Mouse (Mus musculus): ENCODE results near the gene Hivep3.

Gene Hivep3

DNA sequence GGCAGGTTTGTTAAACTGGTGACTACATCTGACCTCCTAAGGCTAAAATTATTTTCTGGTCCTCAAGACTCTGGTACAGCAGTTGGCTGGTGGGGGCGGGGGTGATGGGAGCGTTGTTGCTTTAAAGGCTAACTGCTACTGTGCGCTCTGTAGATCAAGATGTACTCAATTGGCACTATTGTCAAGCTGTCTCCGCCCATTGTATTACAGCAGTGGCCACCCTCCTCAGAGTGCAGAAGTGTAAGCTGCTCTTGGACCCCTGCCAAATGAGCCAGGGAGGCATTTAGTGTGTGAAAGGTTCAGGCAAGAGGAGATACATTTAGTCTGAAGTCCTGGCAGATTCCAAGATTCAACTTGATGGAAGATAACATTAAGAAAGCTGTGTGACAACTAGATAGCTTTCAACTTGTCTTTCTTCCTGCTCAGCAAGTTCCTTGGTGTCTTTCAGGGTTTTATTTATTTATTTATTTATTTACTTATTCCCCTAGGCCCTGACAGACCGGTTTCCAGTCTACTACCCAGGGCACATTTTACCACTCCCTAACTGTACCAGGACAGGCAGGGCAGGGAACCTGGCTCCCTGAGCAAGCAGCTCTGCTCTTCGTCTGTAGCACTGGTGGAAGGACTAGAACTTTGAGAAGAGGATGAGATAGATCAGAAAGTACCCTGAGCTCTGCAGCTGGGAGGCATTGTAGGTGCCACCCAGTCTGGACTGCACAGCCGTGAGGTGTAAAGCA, 83.2 kb downstream of the Hivep3 start:
- no peak for DNase-seq (ENCODE audit: low read depth)

DNA sequence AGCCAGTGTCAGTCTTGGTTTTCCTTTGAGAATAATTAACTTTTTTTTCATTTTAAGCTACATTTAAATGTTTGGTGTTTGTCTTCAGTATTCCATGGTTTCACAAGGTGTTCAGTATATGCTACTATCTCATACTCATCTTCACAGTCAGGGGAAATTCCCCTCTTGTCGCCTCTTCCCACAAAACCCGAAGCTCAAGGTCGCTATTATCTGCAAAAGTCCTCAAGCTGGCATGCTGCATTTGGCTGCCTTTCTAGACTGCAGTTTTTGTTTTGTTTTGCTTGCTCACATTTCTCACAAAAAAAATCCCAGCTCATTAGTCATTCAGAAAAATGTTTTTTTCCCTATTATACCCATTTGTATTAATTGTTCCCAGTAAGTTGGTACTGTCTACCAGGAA, 92.4 kb downstream of the Hivep3 start:
- DNase-seq (ENCODE audit: low read depth), result no peak

DNA sequence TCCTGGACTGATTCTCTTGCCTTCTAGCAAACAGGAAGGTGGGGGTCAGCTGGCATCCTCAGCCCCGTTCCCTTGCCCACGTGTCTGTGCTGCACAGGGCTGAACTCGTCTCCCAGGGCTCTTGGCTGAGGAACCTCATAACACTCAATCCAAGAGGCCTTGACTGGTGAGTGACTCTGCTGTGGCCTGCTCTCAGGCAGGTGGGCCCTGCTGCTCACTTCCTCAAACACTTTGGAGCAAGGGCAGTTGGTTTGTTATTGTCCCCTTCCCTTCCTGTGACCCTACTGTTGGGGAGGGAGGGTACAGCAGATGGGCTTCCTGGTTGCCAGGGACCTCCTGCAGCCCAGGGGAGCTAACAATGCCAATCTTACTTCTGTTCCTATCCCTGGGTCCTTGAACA, 94.8 kb downstream of the Hivep3 start:
- DNase-seq (ENCODE audit: low read depth), result no peak

DNA sequence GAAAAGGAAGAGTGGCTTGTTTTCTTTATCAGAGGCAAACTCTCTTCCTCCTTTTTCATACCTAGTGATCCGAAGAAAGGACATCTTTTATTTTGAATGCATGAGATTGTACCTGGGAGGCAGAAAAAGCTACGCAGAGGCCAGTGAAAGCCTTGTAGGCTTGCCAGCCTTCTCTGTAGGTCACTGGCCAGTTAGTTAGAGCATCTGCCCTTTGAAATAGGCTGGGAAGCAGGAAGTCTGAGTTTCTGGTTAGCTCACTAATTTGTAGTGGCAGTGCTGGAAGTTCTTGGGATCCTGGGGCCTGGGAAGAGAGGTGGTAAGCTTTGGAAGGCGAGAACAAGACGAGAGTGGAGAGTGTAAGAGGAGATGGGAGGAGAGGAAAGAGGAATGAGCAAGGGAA, 95.4 kb downstream of the Hivep3 start:
- DNase-seq (ENCODE audit: low read depth), result no peak

DNA sequence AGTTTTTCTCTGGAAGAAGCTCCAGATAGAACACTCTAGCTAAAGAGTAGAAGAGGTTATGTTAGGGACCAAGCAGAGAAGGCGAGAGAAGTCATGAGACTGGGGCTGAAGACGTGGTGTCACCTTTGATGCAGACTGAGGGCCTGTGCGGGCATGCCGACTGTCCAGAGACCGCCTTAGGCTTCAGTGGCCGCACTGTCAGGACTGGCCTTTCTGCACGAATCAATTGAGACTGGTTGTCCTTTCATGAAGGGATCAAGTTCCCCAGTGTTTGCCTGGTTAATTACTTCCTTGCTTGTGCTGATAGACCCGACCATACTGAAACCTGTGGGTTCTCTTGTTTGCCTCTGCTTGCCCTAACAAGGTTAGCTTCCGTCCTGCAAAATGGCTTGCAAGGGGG, 99.7 kb downstream of the Hivep3 start:
- DNase-seq (ENCODE audit: low read depth), result no peak

DNA sequence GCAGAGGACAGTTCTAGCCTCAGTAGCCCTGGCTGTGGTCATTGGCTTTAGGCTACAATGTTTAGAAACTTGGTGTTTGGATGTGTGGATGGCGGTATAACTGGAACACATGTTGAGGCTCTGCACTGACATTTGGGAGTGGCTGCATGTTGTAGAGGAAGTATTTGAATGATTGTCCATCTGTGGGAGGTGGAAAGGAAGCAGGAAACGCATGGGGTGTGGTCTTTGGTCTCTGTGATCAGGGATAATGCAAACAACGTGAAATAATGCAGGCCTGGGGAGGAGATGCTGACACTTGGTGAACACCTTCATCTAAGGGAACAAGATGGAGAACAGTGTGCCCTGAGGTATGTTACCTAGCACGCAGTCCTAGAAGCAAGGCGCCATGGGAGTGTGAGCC, 100.3 kb downstream of the Hivep3 start:
- DNase-seq (ENCODE audit: low read depth), result no peak

DNA sequence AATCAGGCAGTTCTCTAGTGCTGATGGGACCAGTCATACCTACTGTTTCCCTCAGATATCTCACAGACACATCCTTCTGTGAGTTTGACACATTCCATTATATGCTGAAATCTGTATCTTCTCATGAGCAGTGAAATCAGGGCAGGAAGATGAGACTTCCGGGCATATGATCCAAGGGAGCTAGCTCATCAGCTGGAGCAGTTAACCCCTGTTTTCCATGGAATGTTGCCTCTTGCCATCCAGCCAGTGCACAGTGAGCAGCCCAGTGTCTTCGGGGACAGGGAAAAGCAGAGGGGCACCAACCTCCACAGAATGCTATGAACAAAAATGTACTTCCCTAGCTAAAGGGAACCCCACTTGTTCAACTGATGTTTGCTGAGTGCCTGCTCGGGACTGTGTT, 102.6 kb downstream of the Hivep3 start:
- no peak for DNase-seq (ENCODE audit: low read depth)

DNA sequence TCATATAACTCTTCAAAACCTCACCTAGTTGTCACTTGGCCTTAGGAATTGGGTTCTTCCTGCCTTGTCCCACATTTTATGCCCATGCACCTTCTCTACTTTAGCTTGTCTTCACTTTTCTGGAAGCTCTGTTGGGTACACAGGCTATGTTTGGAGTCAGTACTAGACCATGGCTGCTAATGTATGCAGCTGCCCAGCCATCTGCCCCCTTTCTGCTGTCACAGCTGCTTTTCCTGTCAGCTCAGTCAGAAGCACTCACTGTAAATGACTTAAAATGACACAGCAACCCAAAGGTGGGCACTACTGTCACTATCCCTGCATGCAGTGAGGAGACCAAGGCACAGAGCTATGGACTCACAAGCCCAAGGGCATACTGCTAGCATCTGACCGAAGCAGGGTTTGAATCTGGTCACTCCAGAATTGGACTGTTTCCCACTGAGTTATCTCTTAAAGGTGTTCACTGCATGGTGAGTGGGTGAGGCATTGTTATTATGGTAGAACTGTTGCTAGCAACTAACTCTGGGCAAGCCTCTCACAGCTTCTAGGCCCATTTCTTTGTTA, 104.0 kb downstream of the Hivep3 start:
- no peak for DNase-seq (ENCODE audit: low read depth)

DNA sequence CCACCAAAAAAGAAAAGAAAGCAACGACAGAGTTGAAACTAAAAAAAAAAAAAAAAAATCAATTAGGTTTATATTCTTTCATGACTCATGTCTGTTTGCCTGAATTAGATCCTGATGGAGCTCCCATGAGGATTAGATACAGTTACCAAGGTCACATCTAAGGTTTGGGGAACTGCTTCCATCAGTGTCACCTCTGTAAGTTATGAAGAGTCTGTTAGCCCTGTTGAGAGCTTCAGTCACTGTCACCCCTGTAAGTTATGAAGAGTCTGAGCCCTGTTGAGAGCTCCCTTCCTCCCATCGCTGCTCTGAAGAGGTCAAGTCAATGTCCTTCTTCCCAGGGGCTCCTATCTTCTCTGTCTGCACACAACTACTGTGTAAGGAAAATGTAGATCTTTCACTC, 104.7 kb downstream of the Hivep3 start:
- DNase-seq (ENCODE audit: low read depth), result no peak

DNA sequence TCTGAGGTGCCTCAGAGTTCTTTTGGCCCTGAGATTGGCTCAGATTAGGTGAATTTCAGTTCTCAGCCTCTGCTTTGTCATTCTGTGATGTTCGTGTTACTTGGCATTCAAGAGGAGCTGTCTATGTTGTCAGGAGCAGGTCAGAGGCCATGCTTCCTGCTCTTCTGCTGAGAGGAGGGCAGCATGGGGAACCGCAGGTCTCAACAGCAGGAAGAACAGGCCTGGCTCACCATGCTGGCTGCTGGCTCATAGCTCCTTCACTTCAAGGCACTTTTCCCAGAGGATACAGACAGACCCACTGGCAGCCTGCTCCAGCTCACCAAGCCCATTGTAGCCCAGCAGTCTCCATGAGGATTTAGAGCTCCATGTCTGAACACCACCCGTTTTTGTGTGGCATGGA, 109.7 kb downstream of the Hivep3 start:
- no peak for DNase-seq (ENCODE audit: low read depth)

DNA sequence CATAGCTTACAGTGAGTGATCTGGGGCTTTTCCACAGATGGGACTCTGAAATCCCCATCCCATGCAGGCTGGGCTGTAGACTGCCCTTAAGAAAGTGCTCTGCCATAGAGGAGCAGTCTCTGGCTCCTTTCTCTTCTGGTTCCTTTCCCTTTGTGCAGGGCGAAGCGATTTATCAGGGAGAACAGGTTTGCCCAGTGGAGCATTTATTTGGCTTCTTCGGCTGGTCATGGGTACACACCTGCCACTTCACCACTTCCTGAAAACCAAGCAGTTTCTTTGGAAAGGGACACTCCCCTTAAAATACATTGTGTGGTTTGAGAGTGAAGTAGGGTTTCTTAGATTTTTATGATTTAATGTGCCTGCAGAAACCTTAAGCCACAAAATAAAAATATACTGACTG, 110.7 kb downstream of the Hivep3 start:
- DNase-seq (ENCODE audit: low read depth), result no peak

DNA sequence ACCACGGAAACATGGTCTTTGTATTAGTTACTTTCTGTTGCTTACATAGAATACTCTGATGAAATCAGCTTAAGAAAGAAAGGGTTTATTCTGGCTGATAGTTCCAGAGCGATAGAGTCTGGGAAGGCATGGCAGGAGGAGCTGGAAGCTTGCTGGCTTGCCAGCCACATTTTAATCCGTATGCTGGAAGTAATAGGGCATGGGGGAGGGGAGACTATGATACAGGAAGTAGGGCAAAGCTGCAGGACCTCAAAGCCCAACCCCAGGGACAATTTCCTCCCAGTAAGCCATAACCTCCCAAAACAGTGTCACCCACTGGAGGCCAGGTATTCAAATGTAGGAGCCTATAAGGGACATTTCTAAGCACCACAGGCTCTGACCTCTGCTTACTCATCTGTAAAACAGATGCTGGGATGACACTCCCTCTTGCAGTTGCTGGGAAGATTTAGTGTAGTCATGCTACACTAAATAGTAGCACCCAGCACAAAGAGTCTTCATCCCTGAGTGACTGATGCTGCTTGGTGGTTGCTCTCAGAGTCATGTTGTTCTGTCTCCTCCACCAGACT, 112.1 kb downstream of the Hivep3 start:
- no peak for DNase-seq (ENCODE audit: low read depth)

DNA sequence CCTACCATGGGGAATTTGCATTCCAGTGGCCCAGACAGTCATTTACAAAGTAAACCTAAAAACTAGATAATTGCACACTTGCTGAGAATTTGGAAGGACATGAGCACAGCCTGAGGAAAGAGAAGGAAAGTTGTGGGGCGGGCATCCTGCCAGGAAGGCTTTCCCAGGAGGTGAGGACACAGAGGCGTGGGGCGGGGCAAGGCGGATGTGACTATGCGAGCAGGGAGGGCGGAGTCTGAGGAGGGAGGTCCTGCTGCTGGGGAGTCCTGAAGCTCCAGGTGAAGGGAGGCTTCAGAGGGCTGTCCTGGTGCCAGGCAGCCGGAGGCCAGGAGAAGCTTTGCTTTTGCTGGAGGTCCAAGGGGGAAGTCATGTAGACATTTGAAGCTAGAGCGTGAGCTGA, 118.9 kb downstream of the Hivep3 start:
- no peak for DNase-seq (ENCODE audit: low read depth)

DNA sequence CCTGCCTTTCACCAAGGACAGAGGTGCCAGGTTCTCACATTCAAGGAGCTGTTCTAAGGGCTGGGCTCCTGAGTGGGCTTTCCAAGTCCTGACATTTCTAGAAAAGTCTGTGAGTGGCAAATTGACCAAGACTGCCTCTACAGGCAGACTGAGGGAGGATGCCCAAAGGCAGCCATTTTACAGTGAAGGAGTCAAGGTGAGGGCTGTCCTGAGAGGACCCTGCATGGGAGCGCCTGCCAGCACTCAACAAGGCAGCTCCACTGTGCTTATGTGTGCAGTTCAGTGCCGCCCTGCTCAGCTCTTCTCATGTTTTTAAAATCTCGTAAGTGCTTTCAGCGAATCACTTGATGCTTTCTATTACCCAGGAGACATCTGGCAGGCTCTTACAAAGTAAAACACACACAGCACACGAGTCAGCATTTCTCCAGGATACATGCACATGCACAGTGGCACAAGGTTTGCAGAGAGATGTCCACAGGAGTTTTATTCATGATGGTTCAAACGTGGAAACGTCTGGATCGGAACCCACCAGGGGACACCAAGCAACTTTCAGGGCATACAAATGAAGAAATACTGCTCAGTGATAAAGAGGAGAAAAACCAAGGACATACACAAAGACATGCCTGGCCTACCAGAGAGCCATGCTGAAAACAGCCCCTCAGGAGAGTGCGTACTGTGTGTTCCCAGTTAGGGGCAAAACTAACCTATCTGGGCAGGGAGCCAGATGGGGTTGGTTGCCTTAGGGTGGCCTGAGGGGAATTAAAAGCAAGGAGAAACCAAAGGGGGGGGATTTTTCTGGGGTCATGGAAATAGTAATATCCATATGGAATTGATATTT, 120.9 kb downstream of the Hivep3 start:
- no peak for DNase-seq (ENCODE audit: low read depth)

DNA sequence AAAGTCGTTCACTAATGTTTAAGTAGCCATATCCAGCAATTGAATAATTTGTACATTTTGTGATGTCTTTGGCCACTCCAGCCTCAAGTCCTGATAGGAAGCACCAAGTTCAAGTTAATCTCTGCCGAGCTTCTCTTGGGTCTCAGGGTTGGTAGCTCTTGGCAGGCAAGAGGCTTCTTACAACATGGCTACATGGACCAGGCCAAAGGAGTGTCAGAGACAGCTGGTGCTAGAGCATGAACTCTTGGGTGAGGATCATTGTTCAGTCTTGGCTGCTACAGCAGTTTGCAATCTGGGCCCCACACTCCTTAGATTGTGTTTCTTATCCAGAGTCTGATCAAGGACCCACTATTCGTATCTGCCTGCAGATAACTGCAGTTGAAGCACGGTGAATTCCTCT, 125.9 kb downstream of the Hivep3 start:
- no peak for DNase-seq (ENCODE audit: low read depth)

DNA sequence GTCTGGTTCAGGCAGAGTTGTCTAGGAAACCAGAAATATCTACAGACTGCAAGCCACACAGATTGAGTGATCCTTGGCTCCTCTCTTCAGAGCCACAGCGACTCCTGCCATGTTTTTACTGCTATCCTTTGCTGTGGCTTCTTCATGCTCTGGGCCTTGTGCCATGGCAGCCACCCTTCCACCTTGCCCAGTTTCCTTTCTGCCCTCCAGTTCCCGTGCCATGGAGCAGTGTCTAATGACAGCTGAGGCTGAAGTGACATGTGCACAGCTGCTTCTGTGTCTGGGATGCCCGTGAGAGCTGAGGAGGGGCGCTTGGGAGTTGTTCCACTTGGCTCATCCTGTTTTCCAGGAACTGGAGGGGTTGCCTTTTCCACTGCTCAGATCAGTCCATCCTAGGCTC, 127.4 kb downstream of the Hivep3 start:
- DNase-seq (ENCODE audit: low read depth), result no peak

DNA sequence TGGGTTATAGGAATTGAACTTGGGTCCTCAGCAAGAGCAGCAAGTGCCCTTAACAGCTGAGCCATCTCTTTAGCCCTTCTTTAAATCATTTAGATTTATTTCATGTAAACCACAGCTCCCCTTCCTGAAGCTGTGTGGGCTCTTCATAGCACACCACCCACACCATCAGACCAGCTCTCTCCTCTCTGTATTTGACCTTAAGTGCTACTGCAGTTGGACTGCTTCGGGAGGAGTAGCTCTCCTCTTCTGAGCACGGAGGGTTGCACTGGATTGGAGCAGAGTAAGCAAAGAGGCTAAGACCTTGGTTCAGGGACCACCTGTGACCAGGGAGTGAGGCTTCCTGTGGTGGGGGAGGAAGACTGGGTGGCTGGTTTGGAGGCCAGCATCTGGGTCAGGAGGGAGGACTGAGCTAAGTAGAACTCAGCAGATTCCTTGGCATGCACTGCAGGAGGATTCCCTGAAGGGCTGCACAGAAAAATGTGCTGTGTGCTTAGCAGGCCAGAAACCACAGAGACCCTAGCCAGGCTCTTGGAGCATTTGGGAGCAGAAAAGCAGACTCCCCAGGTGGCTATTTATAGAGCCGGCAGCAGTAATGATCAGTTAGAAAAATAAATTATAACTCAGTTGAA, 132.4 kb downstream of the Hivep3 start:
- DNase-seq (ENCODE audit: low read depth), result no peak

DNA sequence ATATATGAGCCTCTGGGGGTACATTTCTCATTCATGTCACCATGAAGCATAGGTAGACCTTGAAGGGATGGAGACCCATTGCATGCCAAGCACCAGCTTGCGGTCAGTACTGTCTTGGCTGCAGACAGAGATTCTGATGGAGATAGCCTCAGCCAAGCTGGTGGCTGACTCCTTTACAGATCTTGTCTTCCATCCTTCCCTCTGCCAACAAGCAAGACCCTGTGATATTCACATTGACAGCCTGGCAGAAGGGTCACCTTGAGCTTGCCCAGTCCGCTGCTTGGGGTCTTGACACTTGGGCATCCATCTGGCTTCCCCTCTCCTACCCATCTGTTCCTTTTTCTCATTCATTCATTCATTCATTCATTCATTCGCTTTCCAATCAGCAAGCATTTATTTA, 133.5 kb downstream of the Hivep3 start:
- DNase-seq (ENCODE audit: low read depth), result no peak

DNA sequence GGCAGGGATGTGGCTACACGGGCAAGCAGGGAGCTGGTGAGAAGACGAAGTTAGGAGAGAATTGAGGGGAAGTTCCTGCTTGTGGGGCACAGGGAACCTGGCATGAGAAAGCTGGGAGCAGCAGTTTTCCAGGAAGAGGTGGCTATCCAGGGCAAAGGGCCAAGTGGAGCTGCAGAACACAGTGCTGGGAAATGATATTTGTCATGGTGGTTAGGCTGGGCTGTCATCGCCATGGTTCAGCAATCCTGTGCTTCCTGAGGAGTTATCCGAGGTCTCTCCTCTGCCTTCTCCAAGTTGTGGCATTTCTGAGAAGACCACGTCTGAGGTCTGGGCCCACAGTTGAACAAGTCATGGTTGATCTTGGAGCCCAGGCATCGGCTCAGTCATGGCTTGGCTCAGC, 136.8 kb downstream of the Hivep3 start:
- no peak for DNase-seq (ENCODE audit: low read depth)

DNA sequence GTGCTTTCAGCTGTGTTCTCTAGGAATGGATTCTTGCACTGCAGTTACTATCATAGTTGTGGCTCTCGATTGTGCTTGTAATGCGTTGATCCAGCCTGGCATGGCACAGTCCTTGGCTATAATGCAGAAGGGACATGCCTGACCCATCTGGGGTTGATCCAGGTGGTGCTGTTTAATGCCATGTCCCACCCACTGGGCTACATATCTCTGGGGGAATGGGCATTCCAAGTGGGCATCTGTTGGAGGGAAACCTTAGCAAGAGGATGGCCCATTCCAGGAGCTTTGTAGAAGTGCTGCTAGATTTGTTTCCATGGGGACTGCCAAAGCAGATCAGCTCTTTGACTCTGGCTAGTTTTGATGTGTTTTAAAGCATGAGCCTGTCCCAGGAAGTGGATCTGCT, 137.9 kb downstream of the Hivep3 start:
- no peak for DNase-seq (ENCODE audit: low read depth)

DNA sequence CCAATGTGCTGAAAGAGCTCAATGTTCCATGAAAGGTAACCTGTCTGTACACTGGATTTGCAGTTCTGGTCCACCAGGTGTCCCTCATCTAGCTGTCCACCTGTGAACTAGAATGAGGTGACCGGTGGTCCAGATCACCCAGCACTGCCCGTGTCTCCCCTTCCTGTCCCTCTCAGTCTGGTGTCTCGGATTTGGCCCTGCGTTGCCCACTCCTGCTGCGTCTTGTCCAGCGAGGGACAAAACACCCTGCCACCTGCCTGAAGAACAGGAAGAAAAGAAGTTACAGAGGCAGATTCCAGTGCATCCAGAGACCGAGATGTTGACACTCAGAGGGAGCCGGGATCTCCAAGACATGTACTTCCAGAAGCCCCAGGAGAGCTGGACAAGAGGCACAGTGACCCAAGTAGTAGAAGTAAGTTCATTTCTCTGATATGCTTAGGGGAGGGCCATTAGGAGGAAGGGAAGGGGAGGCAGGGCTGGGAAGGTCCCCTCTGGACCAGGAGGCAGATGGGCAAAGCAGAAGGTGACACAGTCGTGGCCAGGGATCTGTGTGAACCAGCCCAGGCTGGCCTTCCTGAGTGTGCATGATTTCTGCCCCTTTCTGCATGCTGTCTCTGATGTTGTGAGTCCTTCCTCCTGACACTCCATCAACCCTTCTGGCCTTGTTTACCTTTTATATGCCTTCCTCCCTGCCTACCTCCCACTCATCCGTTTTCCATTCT, 138.4 kb downstream of the Hivep3 start:
- no peak for DNase-seq (ENCODE audit: low read depth)

DNA sequence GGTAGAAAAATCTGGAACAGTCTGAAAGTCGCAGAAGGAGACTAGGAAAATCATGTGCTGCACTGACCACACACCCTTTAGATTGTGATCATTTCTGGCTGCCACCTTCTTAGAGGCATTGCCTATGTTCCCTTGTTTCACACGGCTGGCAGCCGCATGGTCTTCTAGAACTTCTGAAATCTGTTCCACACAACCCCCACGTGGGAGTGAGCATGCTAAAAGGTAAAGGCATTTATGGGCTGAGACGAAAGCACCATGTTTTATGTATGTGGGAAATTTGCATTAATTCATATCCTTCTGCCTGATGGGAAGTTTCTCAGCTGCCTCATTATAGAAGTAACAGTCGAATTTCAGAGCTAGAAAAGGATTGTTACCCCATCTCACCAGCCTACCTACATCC, 140.4 kb downstream of the Hivep3 start:
- no peak for DNase-seq (ENCODE audit: low read depth)
